Mouse (Mus musculus) embryonic fibroblast, embryonic 13.5 days (primary cell): ENCODE results near the gene Fam189b.

Source experiments
- CTCF ChIP-seq: IDR thresholded peaks from 2 replicates; pipeline ENCODE4 v1.5.1; 2011; ENCODE audit warnings: mild to moderate bottlenecking, control low read depth, low read length, moderate library complexity, borderline replicate concordance; ENCODE audit not compliant: insufficient read depth
- POLR2A ChIP-seq: IDR thresholded peaks from 2 replicates; pipeline ENCODE4 v1.6.1; 2011; ENCODE audit warnings: low read depth, mild to moderate bottlenecking, control low read depth, low read length, moderate library complexity

GRCm38 (mm10) chr3:89188478-89188875 is 5.5 kb downstream of the Fam189b start:
- TF ChIP-seq CTCF (no peak), POLR2A (no peak)
